ENCODE assay signal across 8 mouse cellular contexts in genomic region chr6:116193394-116194393, GRCm38 (mm10). TPM values are rescaled to one million over a fixed set of nuclear protein-coding genes. Genes with fewer than 3 reads are reported as not detected.
DNase-seq lines count a peak whose midpoint lies in the region; ATAC-seq lines count a peak whose summit lies in the region.

Gene Tmcc1, minus strand, starts transcription at chr6:116193486.

- peaks cover 21% of the 10 kb centered on the region for H3K4me1 ChIP-seq in hindbrain, embryonic 16.5 days (ENCODE audit: control insufficient read depth, insufficient read depth, low read depth, low read length)

- peak within 1 kb of the TSS; percentile 91 for H3K9ac ChIP-seq in hindbrain, embryonic 16.5 days (ENCODE audit: low read depth, low read length)

- H3K27ac ChIP-seq in hindbrain, embryonic 16.5 days (ENCODE audit: low read depth, low read length), result peak within 1 kb of the TSS; percentile 85
- no peak within 1 kb of the TSS for H3K27ac ChIP-seq in macrophage

- DNase-seq in WW6 (ENCODE audit: low read depth, low spot score), result peak; percentile 97
- peak; percentile 98 to 99 for DNase-seq in cerebellum, postnatal 4 days (ENCODE audit: low spot score in 2 of 2)
- peak; percentile 98 for DNase-seq in gastrocnemius, adult 18-20 months (ENCODE audit: low spot score)
- DNase-seq in left cerebral cortex, adult 18-20 months (ENCODE audit: low spot score in 2 of 2), result peak; percentile 99 to 100
- peak; percentile 99 for DNase-seq in right cerebral cortex, adult 18-20 months
- peak; percentile 97 for DNase-seq in urinary bladder, postnatal 10 days (ENCODE audit: low spot score)

- peak within 1 kb of the TSS; percentile 85 for H3K4me3 ChIP-seq in hindbrain, embryonic 16.5 days (ENCODE audit: low read length)
- H3K4me3 ChIP-seq in macrophage (ENCODE audit: inconsistent target), result peak within 1 kb of the TSS; percentile 53

- no peaks in the 10 kb centered on the region for H3K27me3 ChIP-seq in hindbrain, embryonic 16.5 days (replicated peaks; ENCODE audit: control insufficient read depth, insufficient read depth, low read length)

- under 1% methylated on average over 56 of the region's 68 CpGs for WGBS in hindbrain, embryonic 16.5 days
- 5% methylated on average over 53 of the region's 68 CpGs for WGBS in macrophage (ENCODE audit: missing documents)

- H3K9me3 ChIP-seq in hindbrain, embryonic 16.5 days (ENCODE audit: control insufficient read depth, low read length), result no peaks in the 10 kb centered on the region

- H3K4me2 ChIP-seq in hindbrain, embryonic 16.5 days (ENCODE audit: low read length), result peak within 1 kb of the TSS; percentile 85

- H3K79me2 ChIP-seq in macrophage (ENCODE audit: inconsistent target), result peaks cover 41% of the 10 kb centered on the region

- peak; percentile 90 for ATAC-seq in hindbrain, embryonic 16.5 days

- H3K36me3 ChIP-seq in hindbrain, embryonic 16.5 days (ENCODE audit: control insufficient read depth, insufficient read depth, low read length), result no peaks in the 10 kb centered on the region
- H3K36me3 ChIP-seq in macrophage (ENCODE audit: inconsistent target), result no peaks in the 10 kb centered on the region

RNA-seq across cellular contexts. Expression of gene Tmcc1, which starts in this region (rescaled TPM):
- total RNA-seq in gastrocnemius, adult 18-20 months (2021), result 10 to 100 TPM; 58.3 to 69.2 TPM
- 23.4 TPM in 2 replicates for polyA plus RNA-seq in hindbrain, embryonic 16.5 days (2015; fragmentation: Nextera tagmentation; extraction: Ambion mirVana)
- 10 to 100 TPM; 70.5 to 79.6 TPM for total RNA-seq in left cerebral cortex, adult 18-20 months (2021)
- 100 to 1,000 TPM in 24 of 26 experiments, 10 to 100 TPM in 2; 87.4 to 203 (median 124) TPM for total RNA-seq in macrophage (2018; cell fraction: chromatin; rRNA removed)
- total RNA-seq in macrophage (2018; cell fraction: cytosol; rRNA removed), result 10 to 100 TPM in 19 of 26 experiments, 1 to 10 TPM in 7; 6.7 to 20.2 (median 12.1) TPM
- total RNA-seq in macrophage (2018; cell fraction: nucleus; rRNA removed), result 100 to 1,000 TPM in 7 of 26 experiments, 10 to 100 TPM in 19; 37.4 to 131 (median 64.3) TPM
- polyA plus RNA-seq in macrophage (2018), result 8.9 to 13.1 TPM (median 11.1 TPM) in 3 replicates
